Mouse (Mus musculus) megakaryocyte, embryonic 14.5 days (primary cell): ENCODE measurements around the gene Fam19a1.

ENCODE experiments used
- FLI1 ChIP-seq: IDR thresholded peaks from 2 replicates; pipeline ENCODE4 v1.6.1; 2012; ENCODE audit warnings: low read length, inconsistent platforms, mixed read lengths
- GATA1 ChIP-seq: IDR thresholded peaks from 3 replicates; pipeline ENCODE4 v1.6.1; 2012; ENCODE audit warnings: mixed read lengths, low read length, inconsistent platforms, borderline replicate concordance

DNA sequence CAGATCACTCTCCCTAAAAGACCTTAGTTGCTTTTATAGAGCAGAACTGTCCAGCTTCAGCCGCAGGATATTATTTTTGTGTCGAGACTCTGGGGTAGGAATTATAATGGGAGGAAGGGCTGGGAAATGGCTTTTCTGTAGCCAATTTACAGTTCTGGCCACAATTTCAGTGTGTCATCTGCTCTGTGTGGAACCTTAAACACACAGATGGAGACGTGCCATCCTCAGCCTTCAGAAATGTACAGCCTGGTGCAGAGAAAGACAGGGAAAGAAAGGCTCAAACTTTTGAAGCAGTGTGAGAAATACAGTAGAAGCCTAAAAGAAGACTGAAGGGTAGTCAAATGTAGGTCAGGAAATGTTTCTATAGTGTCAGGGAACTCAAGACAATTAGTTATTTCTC, 519.3 kb downstream of the Fam19a1 start:
- TF ChIP-seq GATA1 (no peak), FLI1 (no peak)
